Mouse (Mus musculus) heart, postnatal 14 days (tissue): ENCODE data around the gene Mier1. TPM values are rescaled to one million over a fixed set of nuclear protein-coding genes. Genes with fewer than 3 reads are reported as not detected.

Source experiments
- total RNA-seq, 2 experiments: library from RNA; stranded (reverse); gene quantifications; 2 replicates each; pipeline ENCODE4 v1.2.3; 2021

Gene Mier1
- total RNA-seq, 2 experiments from 2014 or later: 40.0 to 41.7 TPM

Other genes with a start within 250 kb of the Mier1 start
- 1 to 10 TPM in 1 of 2 experiments, not detected in 1; 1.3 TPM for gene Tctex1d1, start 135.8 kb upstream of the Mier1 start, total RNA-seq
- not detected for gene Insl5, start 87.5 kb upstream of the Mier1 start, total RNA-seq
- gene Wdr78, start 165 bp downstream of the Mier1 start, total RNA-seq: 1 to 10 TPM; 1.6 to 3.0 TPM
- 1 to 10 TPM; 7.4 to 8.8 TPM for gene Slc35d1, start 100.8 kb downstream of the Mier1 start, total RNA-seq
- not detected for gene 4921539E11Rik, start 176.5 kb downstream of the Mier1 start, total RNA-seq
- 10 to 100 TPM; 24.5 to 25.2 TPM for gene Oma1, start 199.4 kb downstream of the Mier1 start, total RNA-seq